Mouse (Mus musculus) testis, adult 2 months (tissue): ENCODE results near the gene Zbtb16. TPM values are rescaled to one million over a fixed set of nuclear protein-coding genes. Genes with fewer than 3 reads are reported as not detected.

ENCODE experiments used
- H3K27ac ChIP-seq: fragments of 200-500 bp; 2 replicates; pipeline ENCODE4 v1.5.1; 2012; ENCODE audit warnings: low read depth, low read length; ENCODE audit not compliant: control insufficient read depth, insufficient read depth
- H3K27me3 ChIP-seq: fragments of 200-500 bp; 2 replicates; pipeline ENCODE4 v1.6.1; 2012; ENCODE audit warnings: mild to moderate bottlenecking, low read length, moderate library complexity; ENCODE audit not compliant: control insufficient read depth, insufficient read depth
- H3K36me3 ChIP-seq: fragments of 200-500 bp; 2 replicates; pipeline ENCODE4 v1.6.1; 2012; ENCODE audit warnings: mild to moderate bottlenecking, low read length; ENCODE audit not compliant: control insufficient read depth, insufficient read depth
- H3K4me1 ChIP-seq: fragments of 200-500 bp; 2 replicates; pipeline ENCODE4 v1.6.1; 2012; ENCODE audit warnings: low read length; ENCODE audit not compliant: control insufficient read depth, insufficient read depth
- H3K4me3 ChIP-seq: fragments of 200-500 bp; 2 replicates; pipeline ENCODE4 v1.5.1; 2012; ENCODE audit warnings: low read depth, mild to moderate bottlenecking, low read length, moderate library complexity, mixed read lengths; ENCODE audit not compliant: control insufficient read depth
- CTCF ChIP-seq: fragments of 200-500 bp; IDR thresholded peaks from 2 replicates; pipeline ENCODE4 v1.5.1; 2012; ENCODE audit warnings: low read depth, mild to moderate bottlenecking, inconsistent platforms, low read length, moderate library complexity; ENCODE audit not compliant: control insufficient read depth, insufficient read depth, insufficient replicate concordance
- POLR2A ChIP-seq: fragments of 200-500 bp; IDR thresholded peaks from 2 replicates; pipeline ENCODE4 v1.6.1; 2012; ENCODE audit warnings: low read depth, mild to moderate bottlenecking, inconsistent platforms, low read length, moderate library complexity; ENCODE audit not compliant: control insufficient read depth
- polyA plus RNA-seq: library from polyadenylated mRNA; depleted of rRNA; stranded (reverse); fragments of >200 nt; gene quantifications from 2 replicates; pipeline ENCODE4 v1.2.3, GENCODE M21; 2012

Zbtb16 gene
- polyA plus RNA-seq, 1 experiment = 2.6 TPM

- no peak for TF ChIP-seq POLR2A
- no peak for TF ChIP-seq CTCF
- H3K27me3 ChIP-seq = no peaks in the 10 kb centered on the region
- peaks cover 14% of the 10 kb centered on the region for H3K4me1 ChIP-seq
- H3K4me3 ChIP-seq = no peak overlapping the region
- H3K27ac ChIP-seq = no peak overlapping the region; the same call in none of the 2 replicates
- H3K36me3 ChIP-seq = no peaks in the 10 kb centered on the region
Measured at GRCm38 (mm10) chr9:48724733-48725132, 111.3 kb downstream of the Zbtb16 start.

- Histone ChIP-seq H3K36me3 (no peaks in the 10 kb centered on the region), H3K27ac (peak overlapping the region; percentile 72), H3K27me3 (no peaks in the 10 kb centered on the region), H3K4me3 (no peak overlapping the region), H3K4me1 (peaks cover 10% of the 10 kb centered on the region)
- no peak for TF ChIP-seq CTCF
- no peak for TF ChIP-seq POLR2A
Measured at GRCm38 (mm10) chr9:48723511-48724304, 112.3 kb downstream of the Zbtb16 start.

DNA sequence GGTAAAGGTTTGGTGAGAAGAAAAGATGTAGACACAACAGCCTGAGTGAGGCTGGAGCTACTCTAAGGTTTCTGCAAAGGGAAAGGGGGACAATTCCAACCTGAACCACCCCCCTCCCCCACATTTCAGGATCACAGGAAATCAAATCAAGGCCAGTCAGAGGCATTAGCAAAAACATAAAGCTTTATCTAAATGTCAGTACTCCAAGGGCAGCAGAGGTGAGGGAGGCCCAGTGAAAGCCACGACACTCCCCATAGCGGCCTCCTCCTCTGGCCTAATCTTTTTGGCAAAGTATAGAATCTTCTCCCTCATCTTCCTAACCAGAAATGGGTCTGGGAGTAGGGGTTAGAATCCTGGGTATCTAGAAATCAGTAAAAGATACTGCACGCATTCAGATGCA, 113.0 kb downstream of the Zbtb16 start:
- Histone ChIP-seq H3K27ac (peak overlapping the region; percentile 36; the same call in 1 of the 2 replicates), H3K4me3 (no peak overlapping the region), H3K4me1 (peaks cover 10% of the 10 kb centered on the region), H3K27me3 (no peaks in the 10 kb centered on the region), H3K36me3 (no peaks in the 10 kb centered on the region)
- TF ChIP-seq POLR2A = no peak
- no peak for TF ChIP-seq CTCF

DNA sequence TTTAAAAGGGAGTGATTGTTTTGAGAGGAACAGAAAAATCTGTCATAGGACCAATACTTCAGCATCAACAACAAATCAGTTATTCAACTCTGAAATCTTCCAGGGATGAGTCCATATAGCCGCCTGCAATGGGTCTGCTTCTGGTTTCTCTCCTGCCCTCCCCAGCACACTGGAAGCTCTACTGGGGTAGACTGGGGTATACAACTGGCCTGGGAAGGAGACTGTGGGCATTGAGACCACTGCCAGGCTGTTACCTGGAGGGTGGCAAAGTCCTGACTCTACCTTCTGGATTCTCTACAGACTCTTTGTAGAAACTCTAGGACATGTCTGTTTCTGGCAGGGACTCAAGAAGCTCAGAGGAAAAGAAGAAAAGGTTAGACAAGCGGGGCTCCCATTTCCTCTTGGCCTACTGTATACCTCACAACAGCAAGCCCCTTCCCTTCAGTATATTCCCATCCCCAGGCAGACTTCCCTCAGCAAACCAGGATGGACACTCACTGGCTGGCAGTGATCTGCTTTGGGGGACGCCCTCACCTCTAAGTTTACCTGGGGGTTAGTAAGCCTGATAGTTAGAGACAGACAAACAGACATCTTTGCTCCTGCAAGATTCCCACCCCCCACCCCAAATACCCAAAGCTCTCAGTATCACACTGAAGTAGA, 113.6 kb downstream of the Zbtb16 start:
- Histone ChIP-seq H3K27ac (peak overlapping the region; percentile 7; the same call in 1 of the 2 replicates), H3K36me3 (no peaks in the 10 kb centered on the region), H3K27me3 (no peaks in the 10 kb centered on the region), H3K4me1 (peaks cover 10% of the 10 kb centered on the region), H3K4me3 (no peak overlapping the region)
- TF ChIP-seq POLR2A (no peak), CTCF (no peak)

DNA sequence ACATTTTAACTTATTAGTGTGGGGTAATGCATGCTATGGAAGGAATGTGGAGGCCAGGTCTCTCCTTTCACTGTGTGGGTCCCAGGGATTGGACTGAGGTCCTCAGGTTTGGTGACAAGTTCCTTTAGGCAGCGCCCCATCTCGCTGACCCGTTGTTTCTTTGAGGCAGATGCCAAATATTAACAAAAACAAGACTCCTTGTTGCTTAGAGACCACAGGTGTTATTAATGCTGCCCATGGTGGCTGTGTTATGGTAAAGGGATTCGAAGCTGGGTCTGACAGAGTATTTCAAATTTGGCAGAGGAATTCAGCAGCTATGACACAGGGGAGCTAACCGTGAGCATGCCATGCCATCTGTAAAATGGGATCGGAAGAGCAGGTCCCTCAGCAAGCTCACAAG, 114.4 kb downstream of the Zbtb16 start:
- TF ChIP-seq CTCF = no peak
- no peak for TF ChIP-seq POLR2A
- no peaks in the 10 kb centered on the region for H3K27me3 ChIP-seq
- no peaks in the 10 kb centered on the region for H3K36me3 ChIP-seq
- H3K4me3 ChIP-seq = no peak overlapping the region
- H3K4me1 ChIP-seq = peaks cover 10% of the 10 kb centered on the region
- no peak overlapping the region for H3K27ac ChIP-seq

DNA sequence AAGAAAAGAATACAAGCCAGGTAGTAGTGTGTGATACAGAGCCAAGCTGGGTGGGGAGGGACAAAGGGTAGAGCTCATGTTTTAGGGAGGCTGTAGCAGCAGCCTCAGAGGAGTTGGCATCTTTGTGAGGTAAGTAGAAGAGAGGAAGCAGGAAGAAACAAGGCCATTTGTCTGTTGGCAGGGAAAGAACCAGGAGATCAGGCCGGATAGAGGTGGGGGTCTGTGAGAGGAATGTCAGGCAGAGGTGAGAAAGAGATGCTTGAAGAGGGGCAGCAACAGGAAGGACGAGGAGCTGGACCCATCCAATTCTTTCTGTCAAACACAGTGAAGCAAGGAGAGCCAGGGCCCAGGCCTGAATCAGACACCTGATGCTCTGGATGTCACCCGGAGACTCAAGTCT, 114.8 kb downstream of the Zbtb16 start:
- no peak overlapping the region for H3K27ac ChIP-seq
- no peaks in the 10 kb centered on the region for H3K36me3 ChIP-seq
- no peaks in the 10 kb centered on the region for H3K27me3 ChIP-seq
- H3K4me1 ChIP-seq = peaks cover 10% of the 10 kb centered on the region
- H3K4me3 ChIP-seq = no peak overlapping the region
- TF ChIP-seq CTCF (no peak), POLR2A (no peak)

DNA sequence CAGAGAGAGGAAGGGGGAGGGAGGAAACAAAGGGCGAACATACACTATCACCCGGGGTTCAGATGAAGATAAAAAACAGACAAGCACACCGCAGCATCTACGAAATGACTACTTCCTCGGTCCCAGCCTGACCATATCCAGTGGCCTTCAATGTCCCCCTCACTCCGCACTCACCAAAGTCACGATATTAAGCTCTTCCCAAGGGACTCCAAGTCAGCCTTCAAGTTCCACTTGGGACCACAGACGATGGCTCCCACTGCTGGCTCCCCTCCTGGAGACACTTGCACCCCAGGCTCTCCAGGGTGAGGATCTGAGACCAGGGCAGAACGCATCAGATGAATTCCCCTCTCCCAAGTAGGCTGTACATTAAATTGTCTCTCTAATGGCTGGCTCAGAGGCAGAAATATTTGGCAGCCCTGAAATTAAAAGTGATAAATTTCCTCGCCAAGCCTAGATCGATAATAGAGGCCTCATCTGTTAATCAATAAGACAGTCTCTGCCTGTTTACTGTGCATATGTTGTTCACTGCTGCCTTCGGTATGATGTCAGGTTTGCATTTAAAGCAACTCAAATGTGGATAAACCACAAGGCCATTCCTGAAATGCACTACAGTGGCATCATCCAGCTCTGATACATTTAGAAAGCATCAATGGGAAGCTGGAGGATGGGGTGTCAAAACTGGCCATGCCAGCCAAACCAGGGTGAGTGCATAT, 115.6 kb downstream of the Zbtb16 start:
- H3K36me3 ChIP-seq = no peaks in the 10 kb centered on the region
- peaks cover 7% of the 10 kb centered on the region for H3K4me1 ChIP-seq
- H3K4me3 ChIP-seq = no peak overlapping the region
- no peak overlapping the region for H3K27ac ChIP-seq
- TF ChIP-seq CTCF (no peak), POLR2A (no peak)
- H3K27me3 ChIP-seq = no peaks in the 10 kb centered on the region
